Mouse (Mus musculus) kidney, adult 2 months (tissue): ENCODE results near the gene Rbfox1. TPM values are rescaled to one million over a fixed set of nuclear protein-coding genes. Genes with fewer than 3 reads are reported as not detected.

Source experiments
- DNase-seq: peaks from one replicate; pipeline ENCODE4 v3.0.0; 2021
- H3K27ac ChIP-seq: fragments of 200-500 bp; 2 replicates; pipeline ENCODE4 v1.5.1; 2012; ENCODE audit warnings: low read depth, low read length, control low read depth, inconsistent platforms; ENCODE audit not compliant: insufficient read depth
- H3K27me3 ChIP-seq: fragments of 200-500 bp; replicated peaks from 2 replicates; pipeline ENCODE4 v1.6.1; 2012; ENCODE audit warnings: mild to moderate bottlenecking, moderate library complexity, low read length, inconsistent platforms; ENCODE audit not compliant: control insufficient read depth, insufficient read depth
- H3K36me3 ChIP-seq: fragments of 200-500 bp; 2 replicates; pipeline ENCODE4 v1.6.1; 2012; ENCODE audit warnings: mild to moderate bottlenecking, moderate library complexity, low read length, inconsistent platforms; ENCODE audit not compliant: control insufficient read depth, insufficient read depth
- H3K4me1 ChIP-seq: fragments of 200-500 bp; 2 replicates; pipeline ENCODE4 v1.6.1; 2011; ENCODE audit warnings: low read length; ENCODE audit not compliant: control insufficient read depth, insufficient read depth
- H3K4me3 ChIP-seq: fragments of 200-500 bp; 2 replicates; pipeline ENCODE4 v1.5.1; 2011; ENCODE audit warnings: mild to moderate bottlenecking, low read depth, low read length, control low read depth; ENCODE audit not compliant: insufficient read depth
- CTCF ChIP-seq: fragments of 200-500 bp; conservative IDR thresholded peaks from 2 replicates; pipeline ENCODE4 v1.5.1; 2011; ENCODE audit warnings: low read depth, mild to moderate bottlenecking, control low read depth, low read length, moderate library complexity, mixed read lengths; ENCODE audit not compliant: insufficient read depth, insufficient read length
- POLR2A ChIP-seq: fragments of 200-500 bp; IDR thresholded peaks from one replicate; pipeline ENCODE4 v1.6.1; 2011; ENCODE audit warnings: low read depth, low read length, control low read depth
- WGBS: fragments of 180-500 bp; shearing (Covaris S2); methylation state at CpG from one replicate; pipeline ENCODE4 v1.1.7; 2018; 5-methylcytosine and 5-hydroxymethylcytosine counted together
- polyA plus RNA-seq: library from polyadenylated mRNA; depleted of rRNA; stranded (reverse); fragments of >200 nt; gene quantifications from 2 replicates; pipeline ENCODE4 v1.2.3, GENCODE M21; 2012

Gene Rbfox1
- polyA plus RNA-seq, 1 experiment = 4.2 TPM

DNA sequence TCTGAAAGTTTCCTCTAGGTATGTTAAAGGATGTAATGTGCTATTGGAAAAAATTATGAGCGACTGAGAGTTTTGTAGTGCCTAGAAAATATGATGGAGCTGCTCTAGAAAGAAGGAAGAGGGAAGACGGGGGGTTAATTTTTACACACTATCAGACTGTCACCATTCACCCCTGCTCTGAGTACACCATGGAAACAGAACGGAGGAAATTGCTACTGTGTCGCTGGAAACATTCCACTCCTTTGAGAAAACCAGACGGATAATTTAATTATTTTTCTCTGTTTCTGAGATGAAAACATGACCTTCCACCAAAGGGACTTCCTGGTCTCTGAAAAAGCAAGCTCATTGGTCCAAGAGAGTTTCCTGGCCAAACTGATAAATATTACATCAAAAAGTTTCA lies 1077.4 kb downstream of the Rbfox1 start:
- DNase-seq = peak; percentile 2
- no peaks in the 10 kb centered on the region for H3K4me1 ChIP-seq
- TF ChIP-seq CTCF (no peak), POLR2A (no peak)
- WGBS = 42% methylated on average over 5 of the region's 5 CpGs
- H3K4me3 ChIP-seq = no peak overlapping the region
- H3K36me3 ChIP-seq = no peaks in the 10 kb centered on the region
- H3K27ac ChIP-seq = no peak overlapping the region
- H3K27me3 ChIP-seq = no peaks in the 10 kb centered on the region

DNA sequence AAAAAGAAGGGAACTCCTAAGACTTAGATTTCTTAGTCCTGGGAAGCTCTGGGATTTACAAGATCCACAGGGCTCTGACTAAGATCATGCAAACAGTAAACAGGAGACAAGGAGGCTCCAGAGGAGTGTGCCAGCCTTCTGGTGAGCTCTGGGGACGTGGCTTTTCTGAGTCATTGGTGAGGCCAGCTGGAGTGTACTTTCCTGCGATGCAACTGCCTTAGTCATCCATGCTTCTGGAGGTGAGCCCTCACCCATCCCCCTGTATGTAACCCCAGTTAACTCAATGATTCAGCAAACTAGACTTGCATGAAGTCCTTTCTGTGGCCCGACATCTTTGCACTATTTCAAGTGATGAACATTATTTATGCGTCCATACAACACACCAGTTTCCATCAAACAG lies 1078.4 kb downstream of the Rbfox1 start:
- Histone ChIP-seq H3K4me3 (no peak overlapping the region), H3K27me3 (no peaks in the 10 kb centered on the region), H3K36me3 (no peaks in the 10 kb centered on the region), H3K27ac (no peak overlapping the region), H3K4me1 (no peaks in the 10 kb centered on the region)
- 77% methylated on average over 4 of the region's 4 CpGs for WGBS
- no peak for DNase-seq
- TF ChIP-seq POLR2A (no peak), CTCF (no peak)

DNA sequence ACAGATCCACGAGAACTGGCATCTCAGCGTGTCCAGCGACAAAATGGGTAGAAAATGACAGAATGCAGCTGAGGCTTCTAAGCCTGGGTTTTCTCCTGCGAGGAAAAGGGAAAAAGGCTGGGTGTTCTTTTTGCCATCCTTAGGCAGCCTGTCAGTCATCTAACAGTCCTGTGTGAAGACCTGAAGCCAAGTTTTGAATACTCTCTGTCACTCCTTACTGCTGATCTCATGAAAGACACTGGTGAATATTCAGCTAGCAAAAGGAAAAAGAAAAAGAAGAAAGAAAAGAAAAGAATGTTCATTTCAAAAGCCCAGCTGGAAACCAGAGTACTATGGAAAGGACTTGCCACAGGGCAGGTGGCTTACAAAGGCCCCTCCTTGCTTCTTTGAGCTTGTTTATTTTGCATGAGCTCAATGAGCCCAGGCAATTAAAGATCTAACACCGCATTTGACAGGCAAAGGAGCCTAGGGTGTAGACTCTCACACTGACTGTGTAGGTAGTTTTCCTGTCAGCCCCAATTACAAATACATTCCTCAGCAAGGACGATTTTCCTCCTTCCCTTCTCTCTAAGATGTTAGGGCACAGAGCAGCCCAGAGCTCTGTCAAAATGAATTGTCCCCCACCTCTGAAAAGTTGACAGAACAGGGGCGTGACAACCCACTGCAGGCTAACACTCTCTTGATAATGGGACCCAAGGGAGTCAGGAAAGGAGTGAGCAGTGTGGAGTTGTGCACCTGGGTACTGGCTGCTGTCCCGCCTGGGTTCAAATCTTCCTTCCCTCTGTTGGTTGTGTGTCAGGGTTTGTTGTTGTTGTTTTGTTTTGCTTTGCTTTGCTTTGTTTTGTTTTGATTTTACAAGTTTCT lies 1079.8 kb downstream of the Rbfox1 start:
- no peak for TF ChIP-seq CTCF
- TF ChIP-seq POLR2A = no peak
- no peaks in the 10 kb centered on the region for H3K4me1 ChIP-seq
- DNase-seq = no peak
- H3K4me3 ChIP-seq = no peak overlapping the region
- H3K27me3 ChIP-seq = no peaks in the 10 kb centered on the region; the same call in 1 of the 2 replicates
- H3K36me3 ChIP-seq = no peaks in the 10 kb centered on the region
- WGBS = 25% methylated on average over 8 of the region's 8 CpGs
- no peak overlapping the region for H3K27ac ChIP-seq

DNA sequence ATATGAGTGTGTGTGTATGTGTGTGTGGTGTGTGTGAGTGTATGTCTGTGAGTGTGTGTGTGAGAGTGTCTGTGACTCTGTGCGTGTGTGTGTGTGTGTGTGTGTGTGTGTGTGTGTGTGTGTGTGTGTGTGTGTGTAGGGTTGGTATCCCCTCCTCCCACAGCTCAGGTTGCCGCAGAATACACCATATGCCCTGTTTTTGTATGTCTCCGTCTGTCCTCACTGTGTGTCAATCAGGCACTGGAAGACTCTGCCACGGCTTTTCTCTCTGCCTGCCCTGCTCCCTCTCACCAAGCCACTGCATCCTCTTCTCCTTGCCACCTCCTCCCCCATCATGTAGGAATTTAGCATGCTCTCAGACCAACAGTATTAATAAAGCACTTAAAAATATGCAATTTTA lies 1084.8 kb downstream of the Rbfox1 start:
- no peaks in the 10 kb centered on the region for H3K4me1 ChIP-seq
- no peaks in the 10 kb centered on the region; the same call in 1 of the 2 replicates for H3K27me3 ChIP-seq
- H3K27ac ChIP-seq = no peak overlapping the region
- H3K36me3 ChIP-seq = no peaks in the 10 kb centered on the region
- WGBS = 73% methylated on average over 4 of the region's 4 CpGs
- H3K4me3 ChIP-seq = no peak overlapping the region
- no peak for DNase-seq
- TF ChIP-seq POLR2A (no peak), CTCF (no peak)

DNA sequence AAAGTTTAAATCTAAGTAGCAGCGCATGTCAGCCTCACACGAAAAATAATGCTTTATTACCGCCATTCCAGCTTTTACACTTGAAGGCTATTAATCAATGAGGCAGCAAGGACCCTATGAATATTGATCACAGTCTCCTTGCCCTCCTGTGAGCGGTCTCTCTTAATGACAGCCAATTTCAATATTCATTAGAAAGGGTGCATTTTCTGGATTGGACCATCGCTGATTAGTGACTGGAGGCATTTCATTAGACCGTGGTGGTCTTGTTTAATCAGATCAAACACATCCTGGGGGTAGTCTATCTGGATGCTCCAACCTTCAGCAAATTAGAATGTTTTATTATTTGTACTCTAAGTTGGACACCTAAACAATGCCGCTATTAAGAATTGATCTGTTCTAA lies 1091.2 kb downstream of the Rbfox1 start:
- TF ChIP-seq CTCF (no peak), POLR2A (no peak)
- WGBS = 81% methylated on average over 7 of the region's 7 CpGs
- H3K4me3 ChIP-seq = no peak overlapping the region
- H3K36me3 ChIP-seq = no peaks in the 10 kb centered on the region
- H3K27ac ChIP-seq = no peak overlapping the region
- H3K27me3 ChIP-seq = no peaks in the 10 kb centered on the region
- no peaks in the 10 kb centered on the region for H3K4me1 ChIP-seq
- no peak for DNase-seq

DNA sequence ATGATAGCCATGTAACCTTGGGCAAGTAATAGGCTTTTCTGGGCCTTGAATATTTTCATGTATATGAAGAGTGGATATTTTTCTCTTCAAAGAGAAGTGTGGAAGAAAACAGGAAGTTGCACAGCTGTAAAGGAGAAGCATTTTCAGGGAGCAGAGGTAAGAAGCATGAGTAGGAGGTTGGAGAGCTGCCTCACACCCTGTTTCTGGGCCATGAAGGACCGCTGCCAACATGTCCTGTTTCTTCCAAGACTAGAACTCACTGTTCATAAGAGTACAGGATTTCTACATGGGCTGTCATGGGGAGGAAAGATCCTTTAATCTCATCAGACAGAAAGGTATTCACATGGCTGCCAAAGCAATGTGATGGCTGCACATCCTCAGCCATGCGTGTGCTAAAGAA lies 1098.8 kb downstream of the Rbfox1 start:
- Histone ChIP-seq H3K36me3 (no peaks in the 10 kb centered on the region), H3K4me1 (no peaks in the 10 kb centered on the region), H3K27me3 (no peaks in the 10 kb centered on the region), H3K4me3 (no peak overlapping the region), H3K27ac (no peak overlapping the region)
- 95% methylated on average over 2 of the region's 2 CpGs for WGBS
- no peak for DNase-seq
- TF ChIP-seq POLR2A (no peak), CTCF (no peak)

DNA sequence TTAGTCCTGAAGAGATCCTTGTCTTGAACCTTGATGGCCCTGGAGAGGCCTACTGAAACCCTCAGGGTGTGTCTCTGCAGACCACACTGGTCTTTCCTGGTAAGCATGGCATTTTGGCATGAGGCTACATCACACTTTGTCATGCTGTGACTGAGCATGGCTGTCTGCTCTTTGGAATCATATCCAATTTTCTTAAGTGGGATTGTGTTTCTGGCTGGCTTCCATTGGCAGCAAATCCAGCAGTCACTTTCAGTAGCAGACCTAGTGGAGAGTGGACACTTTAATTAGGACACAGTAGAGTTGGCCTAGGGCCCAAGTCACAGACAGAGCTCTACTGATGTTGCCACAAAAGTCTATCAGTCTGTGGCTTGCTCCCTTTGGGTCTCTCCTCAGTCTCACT lies 1100.9 kb downstream of the Rbfox1 start:
- no peak overlapping the region for H3K27ac ChIP-seq
- H3K36me3 ChIP-seq = no peaks in the 10 kb centered on the region
- no peak overlapping the region for H3K4me3 ChIP-seq
- no peaks in the 10 kb centered on the region for H3K4me1 ChIP-seq
- no peaks in the 10 kb centered on the region for H3K27me3 ChIP-seq
- peak; percentile 3 for DNase-seq
- TF ChIP-seq POLR2A = no peak
- no peak for TF ChIP-seq CTCF
